8 mouse cellular contexts compared by ENCODE assay signal in the genomic region with DNA sequence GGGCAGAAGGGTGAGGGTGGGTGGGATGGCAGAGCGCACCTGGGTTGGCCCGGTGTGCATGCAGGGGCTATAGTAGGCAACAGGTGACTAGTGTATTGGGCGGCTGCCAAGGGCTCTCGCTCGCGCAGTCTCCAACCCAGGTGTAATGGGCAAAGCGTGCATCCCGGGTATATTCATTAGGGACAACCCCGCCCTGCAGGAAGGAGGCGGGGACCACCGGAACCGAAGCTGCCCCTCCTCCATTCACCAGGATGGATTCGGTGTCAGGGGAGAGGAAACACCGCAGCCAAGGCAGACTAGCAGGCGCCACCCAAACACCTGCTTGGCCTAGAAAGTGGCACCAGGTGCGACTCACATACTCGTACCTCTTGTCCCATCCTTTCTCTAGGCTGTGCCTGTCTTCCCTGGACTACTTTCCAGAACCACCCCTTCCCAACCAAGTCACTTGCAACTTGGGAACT. TPM values are rescaled to one million over a fixed set of nuclear protein-coding genes. Genes with fewer than 3 reads are reported as not detected.
A peak's percentile ranks its signal among the peaks of the same experiment; 100 is the strongest.
DNase-seq lines count a peak whose midpoint lies in the region; ATAC-seq and TF ChIP-seq lines count a peak whose summit lies in the region.

No protein-coding gene starts in this region.

- H3K4me1 ChIP-seq in heart, embryonic 13.5 days: peaks cover 56% of the 10 kb centered on the region
- peaks cover 5% of the 10 kb centered on the region; the same call in 1 of the 2 replicates for H3K4me1 ChIP-seq in kidney, postnatal 0 days (replicated peaks; ENCODE audit: insufficient read depth, low read length)
- H3K4me1 ChIP-seq in lung, embryonic 16.5 days (replicated peaks; ENCODE audit: control insufficient read depth, insufficient read depth, low read length): peaks cover 23% of the 10 kb centered on the region

- peak overlapping the region; percentile 78 for H3K27ac ChIP-seq in heart, embryonic 13.5 days (replicated peaks)
- H3K27ac ChIP-seq in kidney, postnatal 0 days: peak overlapping the region; percentile 80
- H3K27ac ChIP-seq in lung, embryonic 16.5 days (ENCODE audit: low read length): peak overlapping the region; percentile 85

- WGBS in heart, embryonic 13.5 days: 2% methylated on average over 17 of the region's 17 CpGs
- 2% methylated on average over 17 of the region's 17 CpGs for WGBS in kidney, postnatal 0 days
- WGBS in lung, embryonic 16.5 days: 6% methylated on average over 17 of the region's 17 CpGs

- H3K9ac ChIP-seq in heart, embryonic 13.5 days: peak overlapping the region; percentile 82
- H3K9ac ChIP-seq in kidney, postnatal 0 days (ENCODE audit: low read depth, low read length): peak overlapping the region; percentile 52
- peak overlapping the region; percentile 59 for H3K9ac ChIP-seq in lung, embryonic 16.5 days (ENCODE audit: low read length)

- peak overlapping the region; percentile 88 for H3K4me2 ChIP-seq in heart, embryonic 13.5 days
- H3K4me2 ChIP-seq in kidney, postnatal 0 days (ENCODE audit: low read length): peak overlapping the region; percentile 67
- peak overlapping the region; percentile 65 for H3K4me2 ChIP-seq in lung, embryonic 16.5 days (ENCODE audit: low read depth, low read length)

- TF ChIP-seq CTCF in kidney, postnatal 0 days (IDR thresholded peaks at IDR 0.05; ENCODE audit: low read depth): no peak

- H3K4me3 ChIP-seq in heart, embryonic 13.5 days: peak overlapping the region; percentile 51
- peak overlapping the region; percentile 88 for H3K4me3 ChIP-seq in kidney, postnatal 0 days (replicated peaks; ENCODE audit: low read depth, low read length)
- peak overlapping the region; percentile 48 for H3K4me3 ChIP-seq in lung, embryonic 16.5 days (ENCODE audit: low read length)

- no peaks in the 10 kb centered on the region for H3K27me3 ChIP-seq in heart, embryonic 13.5 days (replicated peaks)
- H3K27me3 ChIP-seq in kidney, postnatal 0 days (ENCODE audit: insufficient read depth, low read length): no peaks in the 10 kb centered on the region
- H3K27me3 ChIP-seq in lung, embryonic 16.5 days (ENCODE audit: control insufficient read depth, insufficient read depth, low read depth, low read length): no peaks in the 10 kb centered on the region

- DNase-seq in 3T3-L1 (ENCODE audit: low read depth, low spot score) (peak; percentile 17), NIH3T3 (ENCODE audit: low read depth) (peak; percentile 48)
- DNase-seq in embryo, embryonic 11 days: peak; percentile 73
- peak; percentile 62 for DNase-seq in kidney, postnatal 0 days (ENCODE audit: low spot score)
- peak; percentile 21 for DNase-seq in right cerebral cortex, postnatal 25 days

- ATAC-seq in heart, embryonic 13.5 days (ENCODE audit: extremely low read depth, insufficient number of reproducible peaks, low FRiP score, low TSS enrichment): no peak
- peak; percentile 51 for ATAC-seq in kidney, postnatal 0 days (replicated peaks; ENCODE audit: low FRiP score, low read depth)
- ATAC-seq in lung, embryonic 16.5 days (ENCODE audit: low read depth): peak; percentile 32
- ATAC-seq in megakaryocyte progenitor cell, adult 5-6 weeks (replicated peaks; ENCODE audit: poor library complexity): no peak

- peaks cover 11% of the 10 kb centered on the region for H3K36me3 ChIP-seq in heart, embryonic 13.5 days
- H3K36me3 ChIP-seq in kidney, postnatal 0 days (ENCODE audit: insufficient read depth, low read length): no peaks in the 10 kb centered on the region
- H3K36me3 ChIP-seq in lung, embryonic 16.5 days (ENCODE audit: control insufficient read depth, insufficient read depth, low read length): no peaks in the 10 kb centered on the region

- no peaks in the 10 kb centered on the region for H3K9me3 ChIP-seq in heart, embryonic 13.5 days
- H3K9me3 ChIP-seq in kidney, postnatal 0 days (replicated peaks; ENCODE audit: low read length): no peaks in the 10 kb centered on the region
- no peaks in the 10 kb centered on the region for H3K9me3 ChIP-seq in lung, embryonic 16.5 days (ENCODE audit: control insufficient read depth, low read length)

RNA-seq across cellular contexts. Expression of a gene that starts 4.2 kb away (rescaled TPM):
- 255 and 280 TPM in 2 replicates for polyA plus RNA-seq in heart, embryonic 13.5 days (2015; fragmentation: Nextera tagmentation; extraction: Ambion mirVana)
- polyA plus RNA-seq in kidney, postnatal 0 days (2015; fragmentation: Nextera tagmentation; extraction: Ambion mirVana): 718 and 754 TPM in 2 replicates
- polyA plus RNA-seq in lung, embryonic 16.5 days (2015; fragmentation: Nextera tagmentation; extraction: Ambion mirVana): 562 and 618 TPM in 2 replicates
- 21.8 and 32.4 TPM in 2 replicates for total RNA-seq in megakaryocyte progenitor cell, adult 5-6 weeks (2015)
- 8.3 and 15.5 TPM in 2 replicates for total RNA-seq in megakaryocyte progenitor cell, adult 5-6 weeks (2017)

Comparison
In these comparisons a context has a peak if more than half of its experiments do, and no peak if none do; other contexts are left out.
1. DNase-seq: peak in every context shown above with its lines; median percentile 73 in embryo, embryonic 11 days; 62 in kidney, postnatal 0 days; 48 in NIH3T3; 21 in right cerebral cortex, postnatal 25 days; 17 in 3T3-L1.
2. ATAC-seq: peak in kidney, postnatal 0 days (single experiment) and lung, embryonic 16.5 days (single experiment); none in heart, embryonic 13.5 days (single experiment) and megakaryocyte progenitor cell, adult 5-6 weeks (single experiment).
3. Peak in every context shown above with its lines, with median percentiles within 50 percentile points of each other: H3K27ac ChIP-seq, H3K4me2 ChIP-seq, H3K4me3 ChIP-seq and H3K9ac ChIP-seq.